Mouse (Mus musculus) kidney, postnatal 14 days (tissue): ENCODE measurements around the gene Gli2.
A peak's percentile ranks its signal among the peaks of the same experiment; 100 is the strongest.

ENCODE experiments used
- DNase-seq: peaks from one replicate; pipeline ENCODE4 v3.0.0; 2022; ENCODE audit warnings: mixed read lengths

Gli2 gene

GRCm38 (mm10) chr1:119049812-119050615, 3.4 kb downstream of the Gli2 start:
- no peak for DNase-seq

GRCm38 (mm10) chr1:119048988-119049387, 4.4 kb downstream of the Gli2 start:
- DNase-seq, result no peak

- DNase-seq, result no peak
These were observed 4.9 kb downstream of the Gli2 start for GRCm38 (mm10) chr1:119048547-119048946.

- peak; percentile 52 for DNase-seq
These were observed 5.7 kb downstream of the Gli2 start for GRCm38 (mm10) chr1:119047462-119048371.

GRCm38 (mm10) chr1:119038436-119038835, 15.0 kb downstream of the Gli2 start:
- DNase-seq, result no peak

GRCm38 (mm10) chr1:119035931-119036330, 17.5 kb downstream of the Gli2 start:
- DNase-seq, result no peak

GRCm38 (mm10) chr1:119035301-119035700, 18.1 kb downstream of the Gli2 start:
- DNase-seq, result no peak

GRCm38 (mm10) chr1:119034163-119034705, 19.2 kb downstream of the Gli2 start:
- DNase-seq, result no peak

- DNase-seq, result peak; percentile 54
These were observed 19.8 kb downstream of the Gli2 start for GRCm38 (mm10) chr1:119033450-119034162.

- DNase-seq, result no peak
These were observed 22.2 kb downstream of the Gli2 start for GRCm38 (mm10) chr1:119031185-119031584.

GRCm38 (mm10) chr1:119025647-119026358, 27.6 kb downstream of the Gli2 start:
- DNase-seq, result peak; percentile 18

- DNase-seq, result peak; percentile 42
These were observed 31.1 kb downstream of the Gli2 start for GRCm38 (mm10) chr1:119022311-119022710.

GRCm38 (mm10) chr1:119020092-119020491, 33.3 kb downstream of the Gli2 start:
- DNase-seq, result no peak

GRCm38 (mm10) chr1:119019056-119019455, 34.4 kb downstream of the Gli2 start:
- no peak for DNase-seq

GRCm38 (mm10) chr1:119016866-119017265, 36.6 kb downstream of the Gli2 start:
- no peak for DNase-seq

- DNase-seq, result no peak
These were observed 38.3 kb downstream of the Gli2 start for GRCm38 (mm10) chr1:119015108-119015507.

- no peak for DNase-seq
These were observed 44.5 kb downstream of the Gli2 start for GRCm38 (mm10) chr1:119008949-119009348.

- no peak for DNase-seq
These were observed 49.5 kb downstream of the Gli2 start for GRCm38 (mm10) chr1:119003852-119004398.

- no peak for DNase-seq
These were observed 51.9 kb downstream of the Gli2 start for GRCm38 (mm10) chr1:119001454-119002034.

GRCm38 (mm10) chr1:118994482-118995105, 58.8 kb downstream of the Gli2 start:
- DNase-seq, result no peak

- DNase-seq, result no peak
These were observed 59.6 kb downstream of the Gli2 start for GRCm38 (mm10) chr1:118993775-118994174.
